Mouse (Mus musculus) cerebellum, adult 11 months (tissue): ENCODE data around the gene Pik3r6.

ENCODE experiments used
- DNase-seq: peaks from one replicate; pipeline ENCODE4 v3.0.0; 2022

The Pik3r6 gene

DNA sequence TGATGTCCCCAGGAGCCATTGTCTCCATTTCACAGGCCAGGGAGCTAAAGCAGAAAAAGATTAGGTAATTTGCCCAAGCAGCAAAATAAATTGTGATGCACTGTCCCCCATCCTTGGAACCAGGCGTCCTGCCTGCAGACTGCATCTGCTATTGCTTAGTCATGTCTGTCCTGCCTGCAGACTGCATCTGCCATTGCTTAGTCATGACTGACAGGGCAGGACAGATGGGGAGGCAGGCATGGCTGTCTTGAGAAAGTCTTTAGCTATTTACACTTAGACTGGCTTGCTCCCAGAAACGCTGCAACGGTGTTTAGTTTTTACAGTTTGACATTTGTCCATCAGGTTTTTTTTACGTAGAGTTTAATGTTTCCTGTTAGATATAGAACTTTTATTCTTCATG lies 33.6 kb downstream of the Pik3r6 start:
- DNase-seq, result no peak

DNA sequence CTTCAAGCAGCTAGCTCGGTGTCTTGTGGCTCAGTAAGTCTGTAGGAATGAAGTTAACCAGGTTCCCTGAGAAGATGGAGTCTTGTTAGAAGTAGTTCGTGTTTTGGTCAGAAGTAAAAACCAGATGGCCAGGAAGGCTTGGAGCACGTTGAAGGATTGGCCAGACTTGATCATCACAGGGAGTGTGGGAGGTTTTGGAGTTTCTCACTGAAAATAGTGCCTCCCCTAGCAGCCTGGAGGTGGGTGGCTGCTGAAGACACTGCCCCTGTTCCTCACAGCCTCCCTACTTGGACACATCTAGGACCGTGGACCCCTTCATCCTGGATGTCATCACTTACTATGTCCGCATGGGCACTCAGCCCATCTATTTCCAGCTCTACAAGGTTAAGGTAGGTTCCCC lies 36.8 kb downstream of the Pik3r6 start:
- no peak for DNase-seq

DNA sequence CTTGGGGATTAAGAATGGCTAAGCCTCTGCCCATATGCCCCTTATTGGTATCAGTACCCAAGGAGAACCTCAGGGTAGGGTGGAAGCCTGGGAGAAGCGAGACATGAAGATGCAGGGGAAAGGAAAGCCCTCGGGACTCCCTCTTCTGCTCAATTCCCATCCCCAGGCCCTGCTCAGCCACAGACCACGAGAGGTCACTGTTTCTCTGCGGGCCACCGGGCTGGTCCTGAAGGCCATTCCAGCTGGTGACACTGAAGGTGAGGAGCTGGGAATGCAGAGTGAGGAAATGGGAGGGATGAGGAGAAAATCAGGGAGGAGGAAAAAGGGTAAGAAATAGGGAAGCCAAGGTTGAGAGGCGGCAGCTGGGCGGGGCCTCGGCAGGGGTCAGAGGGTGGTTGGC lies 41.7 kb downstream of the Pik3r6 start:
- no peak for DNase-seq

- no peak for DNase-seq
Measured at GRCm38 (mm10) chr11:68545172-68545571, 42.4 kb downstream of the Pik3r6 start.

- DNase-seq, result no peak
Measured at GRCm38 (mm10) chr11:68545682-68546222, 42.9 kb downstream of the Pik3r6 start.

GRCm38 (mm10) chr11:68547484-68547883 lies 44.7 kb downstream of the Pik3r6 start:
- DNase-seq, result no peak

DNA sequence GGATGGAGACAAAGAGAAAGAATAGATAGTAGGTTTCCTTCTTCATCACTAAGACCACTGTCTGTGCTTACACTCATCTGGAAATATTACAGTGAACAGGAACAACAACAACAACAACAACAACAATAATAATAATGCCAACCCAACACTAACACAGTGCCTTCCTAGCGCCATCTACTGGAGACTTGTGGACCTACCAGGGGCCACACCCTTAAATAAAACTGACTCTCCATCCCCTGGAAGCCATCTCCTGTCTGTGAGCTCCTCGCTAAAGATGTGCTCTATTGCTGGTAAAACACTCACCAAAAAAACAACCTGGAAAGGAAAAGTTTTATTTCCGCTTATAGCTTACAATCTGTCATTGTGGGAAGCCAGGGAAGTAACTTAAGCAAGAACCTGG lies 46.8 kb downstream of the Pik3r6 start:
- DNase-seq, result no peak

- no peak for DNase-seq
Measured at GRCm38 (mm10) chr11:68550358-68550757, 47.5 kb downstream of the Pik3r6 start.

- no peak for DNase-seq
Measured at GRCm38 (mm10) chr11:68553981-68554471, 51.2 kb downstream of the Pik3r6 start.

DNA sequence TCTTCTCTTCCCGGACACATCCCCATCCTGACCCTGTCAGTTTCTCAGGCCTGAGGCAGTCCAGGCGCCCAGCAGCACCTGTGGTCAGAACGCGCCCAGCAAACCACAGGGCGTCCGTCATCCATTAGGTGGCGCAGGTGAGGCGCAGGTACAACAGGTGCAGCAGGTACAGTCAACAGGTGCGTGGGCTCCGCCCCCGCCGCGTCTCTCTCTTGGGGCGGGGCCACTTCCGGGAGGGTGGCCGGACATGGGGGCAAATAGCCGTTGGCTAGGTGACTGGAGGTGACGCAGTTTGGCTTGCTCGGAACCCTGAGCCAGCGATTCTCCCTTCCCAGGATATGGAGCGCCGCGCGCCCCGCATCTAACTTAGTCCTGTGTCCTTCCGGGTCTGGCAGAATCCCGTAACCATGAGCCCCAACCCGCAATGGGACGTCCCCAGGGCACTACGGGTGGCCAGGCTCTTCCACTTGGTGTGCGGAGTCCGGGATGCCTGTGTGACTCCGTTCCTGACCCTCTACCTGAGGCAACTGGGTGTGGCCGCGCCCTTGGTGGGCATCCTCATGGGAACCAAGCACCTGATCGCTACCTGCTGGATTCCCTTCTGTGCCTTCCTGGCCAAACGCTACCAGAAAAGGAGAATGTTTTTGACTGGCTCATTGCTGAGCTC lies 53.2 kb downstream of the Pik3r6 start, which contains the start of gene Mfsd6l:
Gene Mfsd6l (plus strand): TSS at position 269 of the 667 bp plus-strand sequence.
- peak; percentile 37 for DNase-seq

GRCm38 (mm10) chr11:68559546-68559945 lies 56.7 kb downstream of the Pik3r6 start:
- DNase-seq, result no peak

DNA sequence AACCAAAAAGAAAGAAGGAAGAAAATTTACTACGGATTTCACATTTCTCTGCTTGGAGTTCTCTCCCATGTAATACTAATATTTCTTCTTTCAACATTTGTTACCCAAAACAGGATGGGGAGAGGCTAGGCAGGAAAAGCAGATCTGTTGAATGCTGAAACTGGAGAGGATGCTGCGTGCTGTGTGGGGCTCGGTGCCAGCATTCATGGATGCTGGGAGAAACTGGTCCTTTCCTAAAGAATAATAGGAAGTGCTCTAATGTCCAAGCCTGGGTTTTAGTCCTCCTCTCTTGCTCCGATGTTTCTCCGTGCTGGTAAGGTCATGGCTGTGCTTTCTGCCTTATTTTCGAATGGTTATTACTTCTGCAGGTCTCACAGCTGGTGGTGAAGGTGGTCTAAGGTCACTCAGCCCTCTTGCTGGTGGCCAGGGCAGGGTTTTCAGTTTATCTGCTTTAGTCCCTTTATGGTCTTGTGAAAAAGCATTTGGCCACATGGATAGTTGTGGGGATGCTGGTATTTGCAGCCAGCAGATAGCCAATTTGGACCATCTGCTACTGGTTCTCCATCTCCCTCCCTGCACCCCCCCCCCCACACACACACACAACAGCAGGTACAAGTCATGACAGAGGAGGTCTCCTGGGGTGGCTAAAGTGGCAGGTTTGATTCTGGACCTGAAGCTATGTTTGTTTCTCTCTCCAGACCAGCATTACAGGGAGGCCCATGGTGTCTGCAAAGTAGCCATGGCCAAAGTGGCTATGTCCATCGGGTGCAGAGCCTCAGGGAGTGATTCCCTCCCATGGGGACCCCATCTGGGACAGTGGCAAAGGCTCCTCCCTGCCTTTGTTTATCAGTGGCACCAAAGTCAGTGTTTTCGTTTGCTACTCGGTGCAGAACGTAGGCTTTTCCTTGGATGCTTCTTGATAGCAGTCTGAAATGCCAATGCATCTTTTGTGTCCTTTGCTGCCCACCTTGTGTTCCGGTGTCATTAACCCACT lies 59.4 kb downstream of the Pik3r6 start:
- DNase-seq, result peak; percentile 28

DNA sequence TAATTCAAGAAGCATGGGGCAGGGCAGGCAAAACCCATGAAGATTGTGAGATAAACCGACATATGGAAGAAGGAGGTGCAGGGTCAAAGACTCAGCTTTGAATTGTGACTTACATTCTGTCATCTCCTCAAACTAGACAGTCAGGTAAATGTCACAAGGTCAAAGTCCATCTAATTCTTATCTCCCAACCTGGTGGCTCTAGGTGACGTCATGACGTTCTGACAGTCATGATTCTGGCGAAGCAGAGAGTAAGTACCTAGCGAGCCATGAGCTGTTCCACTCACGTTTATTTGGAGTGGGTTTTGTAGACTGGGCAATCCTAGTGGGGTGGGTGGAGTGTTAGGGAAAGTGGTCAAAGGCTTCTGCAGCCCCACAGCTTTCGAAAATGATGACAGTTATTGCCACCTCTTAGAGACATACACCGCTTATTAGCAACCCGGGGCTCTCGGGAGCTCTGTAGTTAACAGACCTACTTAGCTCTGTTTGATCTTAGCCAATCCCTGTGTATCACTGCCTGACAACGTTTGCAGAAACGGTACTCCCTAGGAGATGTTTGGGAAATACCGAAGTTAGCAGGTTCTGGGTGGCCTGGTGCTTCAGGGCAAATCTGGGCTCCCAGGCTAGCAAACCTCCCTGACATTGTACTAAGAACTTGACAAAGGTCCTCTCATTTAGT lies 61.7 kb downstream of the Pik3r6 start:
- DNase-seq, result no peak

DNA sequence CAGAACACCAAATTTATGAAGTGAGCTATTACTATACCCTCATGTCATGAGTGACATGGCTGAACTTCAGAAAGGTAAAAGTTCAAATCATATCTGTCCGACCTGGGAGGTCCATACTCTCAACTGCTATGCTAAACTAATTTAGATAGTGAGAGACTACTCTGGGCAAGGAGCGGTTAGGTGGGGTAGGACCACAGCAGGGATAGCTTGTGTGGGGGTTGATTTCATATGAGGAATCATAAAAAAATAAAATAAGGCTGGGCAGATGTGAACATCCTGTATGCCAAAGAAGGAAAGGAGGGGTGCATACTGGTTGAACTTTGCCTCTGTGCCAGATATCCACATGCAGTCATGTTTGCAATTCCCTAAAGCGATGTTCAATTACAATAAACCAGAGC lies 62.2 kb downstream of the Pik3r6 start:
- DNase-seq, result no peak

DNA sequence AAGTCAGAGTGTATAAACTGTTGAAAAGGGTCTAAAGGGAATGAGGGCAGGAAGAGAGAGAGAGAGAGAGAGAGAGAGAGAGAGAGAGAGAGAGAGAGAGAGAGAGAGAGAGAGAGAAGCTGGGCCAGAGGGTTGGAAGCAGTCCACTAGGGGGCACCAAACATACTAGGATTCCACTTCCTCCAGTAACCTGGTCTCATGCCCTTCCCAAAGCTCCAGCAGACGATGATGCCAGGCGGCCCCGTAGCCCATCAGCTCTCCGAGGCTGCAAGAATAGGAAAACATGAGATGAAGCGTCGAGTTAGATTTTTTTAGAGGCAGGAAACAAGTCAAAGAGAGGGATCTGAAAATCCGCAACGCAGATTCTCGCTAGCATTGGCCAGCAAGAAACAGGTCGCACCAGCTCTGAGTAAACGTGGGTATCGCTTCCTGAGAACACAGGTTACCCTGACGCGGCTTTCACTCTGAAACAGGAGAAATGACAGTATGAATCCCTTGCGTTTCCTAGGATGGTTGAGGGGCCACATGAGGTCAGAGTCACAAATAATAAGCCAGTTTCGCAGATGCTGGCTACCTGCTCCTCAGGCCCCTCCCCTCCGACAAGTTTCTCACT lies 63.7 kb downstream of the Pik3r6 start:
- DNase-seq, result peak; percentile 84

DNA sequence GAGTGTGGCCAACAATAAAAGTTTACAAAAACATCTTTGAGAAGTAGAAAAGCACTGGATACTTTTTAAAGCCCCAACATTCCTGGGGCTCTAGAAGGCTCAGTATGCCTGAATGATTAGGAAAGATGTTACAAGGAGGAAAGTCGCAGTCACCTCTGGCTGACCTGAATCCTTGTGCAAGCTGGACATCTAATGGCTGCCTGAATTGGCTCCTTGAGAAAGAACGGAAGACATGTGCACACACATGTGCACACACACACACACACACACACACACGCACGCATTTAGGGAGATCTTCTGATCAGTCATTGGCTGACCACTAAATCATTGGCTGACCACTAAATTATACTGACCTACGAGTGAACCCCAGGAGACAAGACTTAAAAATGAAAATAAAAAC lies 68.0 kb downstream of the Pik3r6 start:
- DNase-seq, result no peak

GRCm38 (mm10) chr11:68577076-68577475 lies 74.3 kb downstream of the Pik3r6 start:
- DNase-seq, result no peak

DNA sequence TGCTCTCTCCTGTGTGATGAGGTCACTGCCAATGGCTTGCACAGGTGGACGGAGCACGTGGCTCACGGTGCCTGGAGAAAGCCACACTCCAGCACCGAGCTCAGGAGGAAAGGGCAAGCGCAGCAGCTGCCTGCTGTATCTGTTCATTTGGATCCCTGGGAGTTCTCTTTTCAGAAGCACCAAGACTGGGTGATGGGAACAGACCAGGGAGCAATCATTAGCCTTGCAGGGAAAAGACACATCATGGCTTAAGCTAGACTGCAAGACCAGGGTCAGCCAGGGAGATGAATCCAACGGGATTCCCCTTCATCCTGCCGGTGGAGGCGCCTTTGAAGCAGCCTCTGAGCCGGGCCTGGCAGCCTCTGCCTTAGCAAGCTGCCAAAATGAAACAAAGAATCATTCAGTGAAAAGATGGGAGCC lies 76.7 kb downstream of the Pik3r6 start:
- peak; percentile 38 for DNase-seq

GRCm38 (mm10) chr11:68580566-68580965 lies 77.7 kb downstream of the Pik3r6 start:
- no peak for DNase-seq

- peak; percentile 24 for DNase-seq
Measured at GRCm38 (mm10) chr11:68583225-68583624, 80.4 kb downstream of the Pik3r6 start.

DNA sequence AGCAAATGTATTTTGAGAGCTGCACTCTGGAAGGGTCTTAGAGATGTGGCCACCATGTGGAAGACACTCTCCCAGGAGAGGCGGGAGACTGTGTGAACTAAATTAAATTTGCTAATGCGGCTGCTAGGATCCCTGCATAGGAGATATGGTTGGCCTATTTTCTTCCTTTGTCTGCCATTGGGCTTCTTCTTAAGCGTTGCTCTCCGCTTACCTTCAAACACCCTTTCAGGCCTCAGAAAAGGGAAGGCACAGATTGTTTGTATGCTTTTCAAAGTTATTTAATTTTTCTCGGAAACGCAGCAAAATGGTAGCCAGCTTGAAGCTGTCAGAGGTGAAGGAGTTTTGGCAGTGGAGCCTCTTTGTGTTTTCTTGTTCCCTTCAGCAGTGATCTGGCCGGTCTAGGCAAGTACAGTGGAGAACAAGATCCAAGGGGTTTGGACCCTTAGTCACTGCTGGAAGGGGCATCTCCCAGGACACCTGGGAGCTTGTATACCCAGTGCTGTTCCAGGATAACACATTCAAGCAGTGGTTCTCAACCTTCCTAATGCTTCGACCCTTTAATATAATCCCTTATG lies 81.2 kb downstream of the Pik3r6 start:
- no peak for DNase-seq

- DNase-seq, result no peak
Measured at GRCm38 (mm10) chr11:68585890-68586289, 83.1 kb downstream of the Pik3r6 start.
